Mouse (Mus musculus) limb, embryonic 10.5 days (tissue): ENCODE measurements around the gene Rbx1. TPM values are rescaled to one million over a fixed set of nuclear protein-coding genes. Genes with fewer than 3 reads are reported as not detected.

ENCODE experiments used
- DNase-seq: peaks from one replicate; pipeline ENCODE4 v3.0.0-alpha.2; 2017; ENCODE audit warnings: low spot score
- H3K27ac ChIP-seq: fragments of 300-500 bp; sonication (generic); 2 replicates; pipeline ENCODE4 v1.5.1; 2016; ENCODE audit warnings: mild to moderate bottlenecking
- H3K27me3 ChIP-seq: fragments of 300-500 bp; sonication (generic); 2 replicates; pipeline ENCODE4 v1.6.1; 2016; ENCODE audit warnings: low read depth, mild to moderate bottlenecking; ENCODE audit not compliant: poor library complexity, severe bottlenecking
- H3K36me3 ChIP-seq: fragments of 300-500 bp; sonication (generic); 2 replicates; pipeline ENCODE4 v1.6.1; 2016; ENCODE audit warnings: mild to moderate bottlenecking, moderate library complexity
- H3K4me1 ChIP-seq: fragments of 300-500 bp; sonication (generic); 2 replicates; pipeline ENCODE4 v1.6.1; 2016
- H3K4me3 ChIP-seq: fragments of 300-500 bp; sonication (generic); 2 replicates; pipeline ENCODE4 v1.5.1; 2016; ENCODE audit warnings: mild to moderate bottlenecking, moderate library complexity
- H3K9me3 ChIP-seq: fragments of 300-500 bp; sonication (generic); replicated peaks from 2 replicates; pipeline ENCODE4 v1.6.1; 2016; ENCODE audit warnings: mild to moderate bottlenecking
- WGBS: fragments of 180-500 bp; shearing (Covaris S2); methylation state at CpG from one replicate; pipeline ENCODE4 v1.1.7; 2016; 5-methylcytosine and 5-hydroxymethylcytosine counted together
- polyA plus RNA-seq: library from polyadenylated mRNA; unstranded; fragments of >200 nt; fragmentation: Nextera tagmentation; extraction: Ambion mirVana; gene quantifications from 2 replicates; pipeline ENCODE4 v1.2.1, GENCODE M21; 2016

Rbx1 gene
- polyA plus RNA-seq, 1 experiment from 2014 or later = 590 TPM

DNA sequence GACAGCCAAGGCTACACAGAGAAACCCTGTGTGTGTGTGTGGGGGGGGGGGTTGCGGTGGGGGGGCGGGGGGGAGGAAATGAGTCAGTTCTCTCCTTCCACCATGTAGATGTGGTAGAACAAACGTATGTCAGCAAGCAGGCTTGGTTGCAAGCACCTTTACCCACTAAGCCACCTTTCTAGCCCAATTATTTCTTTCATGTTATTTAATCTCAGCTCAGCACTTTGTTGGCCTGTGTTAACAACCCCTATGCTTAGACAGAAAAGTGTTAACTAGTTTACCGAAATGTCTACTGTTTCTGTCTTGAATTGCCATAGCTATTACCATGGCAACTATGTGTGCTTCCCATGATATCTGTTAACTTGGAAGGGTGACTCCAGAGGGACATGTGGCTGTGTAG is 44.5 kb downstream of the Rbx1 start:
- DNase-seq = no peak
- Histone ChIP-seq H3K27me3 (no peaks in the 10 kb centered on the region), H3K9me3 (no peaks in the 10 kb centered on the region), H3K36me3 (no peaks in the 10 kb centered on the region), H3K4me1 (peaks cover 23% of the 10 kb centered on the region), H3K27ac (no peak overlapping the region), H3K4me3 (no peak overlapping the region)
- 79% methylated on average over 4 of the region's 4 CpGs for WGBS

DNA sequence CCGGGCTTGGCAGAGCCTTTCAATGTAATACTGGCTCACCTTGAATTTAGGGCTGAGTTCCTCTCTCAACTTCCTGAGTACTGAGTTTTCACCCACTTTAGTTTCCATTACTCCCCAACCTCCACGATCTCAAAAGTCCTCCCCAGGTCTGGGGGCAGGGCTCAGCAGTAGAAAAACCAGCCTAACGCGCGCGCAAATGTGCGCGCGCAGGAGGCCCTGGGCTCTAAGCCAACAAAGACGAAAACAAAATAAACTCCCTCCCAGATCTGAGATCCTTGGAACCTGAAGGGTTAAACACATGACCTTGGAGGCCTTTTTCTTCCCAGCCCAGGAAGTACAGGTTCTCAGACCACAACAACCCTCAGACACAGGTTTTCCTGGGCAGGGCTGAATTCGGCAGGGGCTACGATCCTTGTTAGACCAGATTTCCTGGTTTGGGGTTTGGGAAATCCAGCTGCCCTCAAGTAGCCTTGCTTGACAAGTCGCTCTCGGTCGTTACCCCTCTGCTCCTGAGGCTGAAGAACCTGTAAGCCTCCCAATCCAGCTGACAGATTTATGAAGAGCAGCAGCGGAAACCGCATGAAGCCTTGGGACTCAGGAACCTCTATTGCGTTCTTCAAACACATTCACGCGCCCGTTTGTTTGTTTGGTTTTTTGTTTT is 45.6 kb downstream of the Rbx1 start:
- H3K9me3 ChIP-seq = no peaks in the 10 kb centered on the region
- H3K4me1 ChIP-seq = peaks cover 23% of the 10 kb centered on the region
- peak overlapping the region; percentile 56 for H3K27ac ChIP-seq
- peak; percentile 45 for DNase-seq
- H3K36me3 ChIP-seq = no peaks in the 10 kb centered on the region
- H3K4me3 ChIP-seq = no peak overlapping the region
- no peaks in the 10 kb centered on the region for H3K27me3 ChIP-seq
- 51% methylated on average over 21 of the region's 21 CpGs for WGBS

GRCm38 (mm10) chr15:81514111-81514971 is 48.2 kb downstream of the Rbx1 start:
- Histone ChIP-seq H3K27me3 (no peaks in the 10 kb centered on the region), H3K4me1 (peaks cover 23% of the 10 kb centered on the region), H3K36me3 (no peaks in the 10 kb centered on the region), H3K9me3 (no peaks in the 10 kb centered on the region), H3K27ac (peak overlapping the region; percentile 75), H3K4me3 (peak overlapping the region; percentile 43)
- WGBS = 10% methylated on average over 18 of the region's 18 CpGs
- DNase-seq = peak; percentile 84

GRCm38 (mm10) chr15:81515221-81515620 is 49.1 kb downstream of the Rbx1 start:
- 87% methylated on average over 3 of the region's 3 CpGs for WGBS
- Histone ChIP-seq H3K36me3 (no peaks in the 10 kb centered on the region), H3K27me3 (no peaks in the 10 kb centered on the region), H3K9me3 (no peaks in the 10 kb centered on the region), H3K4me3 (no peak overlapping the region), H3K4me1 (peaks cover 23% of the 10 kb centered on the region), H3K27ac (0 out of 2 replicates have a peak overlapping the region, but pooled peaks have one; percentile 75)
- DNase-seq = no peak

- no peak for DNase-seq
- H3K36me3 ChIP-seq = no peaks in the 10 kb centered on the region
- peaks cover 32% of the 10 kb centered on the region for H3K4me1 ChIP-seq
- H3K27me3 ChIP-seq = 0 out of 2 replicates have a peak, but pooled peaks cover 5% of the 10 kb centered on the region
- H3K27ac ChIP-seq = no peak overlapping the region
- H3K4me3 ChIP-seq = no peak overlapping the region
- H3K9me3 ChIP-seq = no peaks in the 10 kb centered on the region
- WGBS = 54% methylated on average over 6 of the region's 6 CpGs
Observed at GRCm38 (mm10) chr15:81518031-81518430, 51.9 kb downstream of the Rbx1 start.

DNA sequence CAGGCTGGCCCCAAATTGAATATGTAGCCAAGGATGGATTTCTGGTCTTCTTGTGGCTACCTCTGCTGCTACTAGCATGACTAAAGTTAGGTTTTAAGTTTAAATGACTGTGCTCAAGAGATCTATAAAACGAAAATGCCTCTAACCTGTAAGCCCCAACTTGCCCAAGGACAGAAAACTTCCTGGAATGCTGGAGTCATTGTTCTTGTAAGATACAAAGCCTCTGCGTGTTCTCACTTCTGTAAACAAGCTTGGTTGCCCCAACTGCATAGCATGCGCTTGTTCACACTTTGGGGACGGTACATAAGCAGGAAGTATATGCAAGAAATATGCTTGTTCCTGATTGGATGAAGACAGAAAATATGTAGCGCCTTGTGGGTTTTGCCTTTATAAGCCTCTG is 52.7 kb downstream of the Rbx1 start:
- H3K27me3 ChIP-seq = 0 out of 2 replicates have a peak, but pooled peaks cover 5% of the 10 kb centered on the region
- no peak overlapping the region for H3K27ac ChIP-seq
- WGBS = 85% methylated on average over 5 of the region's 5 CpGs
- no peaks in the 10 kb centered on the region for H3K36me3 ChIP-seq
- H3K4me3 ChIP-seq = no peak overlapping the region
- H3K4me1 ChIP-seq = peaks cover 32% of the 10 kb centered on the region
- no peaks in the 10 kb centered on the region for H3K9me3 ChIP-seq
- DNase-seq = no peak

GRCm38 (mm10) chr15:81522036-81522751 is 56.1 kb downstream of the Rbx1 start:
- H3K27me3 ChIP-seq = 0 out of 2 replicates have a peak, but pooled peaks cover 5% of the 10 kb centered on the region
- WGBS = under 1% methylated on average over 38 of the region's 38 CpGs
- peak overlapping the region; percentile 93 for H3K27ac ChIP-seq
- peaks cover 27% of the 10 kb centered on the region for H3K4me1 ChIP-seq
- H3K9me3 ChIP-seq = no peaks in the 10 kb centered on the region
- peak; percentile 71 for DNase-seq
- H3K36me3 ChIP-seq = no peaks in the 10 kb centered on the region
- H3K4me3 ChIP-seq = peak overlapping the region; percentile 75

DNA sequence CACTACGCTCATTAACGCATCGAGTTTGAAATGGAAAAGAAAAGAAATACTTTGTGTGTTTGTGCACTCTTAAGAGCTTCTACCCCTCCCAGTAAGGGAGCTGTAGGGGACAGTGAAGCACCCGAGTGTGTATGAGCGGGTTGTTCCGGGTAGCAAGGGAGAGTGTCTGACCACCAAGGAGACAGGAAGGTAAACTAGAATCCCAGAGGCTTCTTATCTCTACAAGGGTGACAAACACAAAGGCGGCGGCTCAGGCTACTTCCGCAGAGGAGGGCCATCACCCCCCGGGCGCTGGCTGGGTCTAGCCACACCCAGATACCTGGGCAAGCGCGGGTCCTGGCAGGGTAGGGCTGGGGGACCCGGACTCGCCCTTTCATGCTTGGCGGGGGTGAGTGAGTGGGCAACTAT is 56.7 kb downstream of the Rbx1 start:
- Histone ChIP-seq H3K27ac (peak overlapping the region; percentile 93), H3K9me3 (no peaks in the 10 kb centered on the region), H3K27me3 (0 out of 2 replicates have a peak, but pooled peaks cover 5% of the 10 kb centered on the region), H3K4me1 (peaks cover 27% of the 10 kb centered on the region), H3K4me3 (peak overlapping the region; percentile 75), H3K36me3 (no peaks in the 10 kb centered on the region)
- under 1% methylated on average over 16 of the region's 16 CpGs for WGBS
- no peak for DNase-seq

DNA sequence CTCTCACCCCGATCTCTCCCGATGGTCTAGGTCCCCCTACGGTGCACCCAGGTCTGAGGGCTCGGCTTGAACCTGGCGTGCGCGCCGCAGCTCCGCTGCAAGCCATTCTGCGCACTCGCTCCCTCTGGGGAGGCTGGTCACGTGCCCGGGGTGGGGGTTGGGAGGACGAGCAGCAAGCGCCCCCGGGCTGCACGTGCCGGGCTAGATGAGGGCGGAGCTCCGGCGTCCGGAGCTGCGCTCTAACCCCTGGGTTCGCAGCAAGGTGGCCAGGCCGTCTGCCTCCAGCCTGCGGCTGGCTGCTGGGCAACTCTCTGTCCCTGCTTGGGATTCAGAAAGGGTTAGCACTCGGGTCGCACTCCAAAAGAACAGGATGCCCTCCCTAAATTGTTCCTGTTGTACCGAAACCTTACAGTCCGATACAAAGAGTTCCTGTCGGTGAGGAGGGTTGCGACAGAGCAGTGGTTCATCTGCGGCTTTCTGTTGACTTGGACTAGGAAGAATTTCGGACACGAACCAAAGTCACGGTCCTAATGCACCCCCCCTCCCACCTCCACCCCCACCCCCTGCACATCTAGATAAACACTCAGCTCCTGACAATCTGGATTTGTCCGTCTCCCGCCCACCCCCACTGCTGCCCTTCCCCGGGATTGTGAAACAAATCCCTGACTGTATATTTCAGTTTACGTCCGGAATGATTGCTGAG is 57.2 kb downstream of the Rbx1 start:
- Histone ChIP-seq H3K27me3 (0 out of 2 replicates have a peak, but pooled peaks cover 5% of the 10 kb centered on the region), H3K4me3 (peak overlapping the region; percentile 75), H3K9me3 (no peaks in the 10 kb centered on the region), H3K27ac (peak overlapping the region; percentile 93), H3K36me3 (no peaks in the 10 kb centered on the region), H3K4me1 (peaks cover 27% of the 10 kb centered on the region)
- peak; percentile 98 for DNase-seq
- WGBS = under 1% methylated on average over 41 of the region's 41 CpGs

DNA sequence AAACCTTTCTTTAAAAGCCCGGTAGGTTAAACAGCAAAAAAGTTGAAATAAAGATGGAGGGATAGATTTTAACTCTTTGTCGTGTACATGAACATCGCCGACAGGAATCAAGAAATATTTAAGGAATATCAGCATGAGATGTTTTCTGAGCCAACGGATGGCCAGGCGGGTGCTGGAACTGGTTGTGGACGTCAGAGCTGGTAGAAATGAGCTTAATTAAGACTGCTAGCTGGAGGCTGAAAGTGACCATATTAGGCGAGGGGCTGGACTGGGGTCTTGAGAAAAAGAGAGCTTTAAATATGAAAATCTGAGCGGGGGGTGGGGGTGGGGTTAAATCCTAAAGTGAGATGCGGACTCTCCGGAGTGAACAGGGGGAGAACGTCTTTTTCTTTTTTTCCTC is 57.8 kb downstream of the Rbx1 start:
- H3K9me3 ChIP-seq = no peaks in the 10 kb centered on the region
- under 1% methylated on average over 12 of the region's 12 CpGs for WGBS
- H3K4me1 ChIP-seq = peaks cover 27% of the 10 kb centered on the region
- H3K27ac ChIP-seq = peak overlapping the region; percentile 93
- DNase-seq = peak; percentile 49
- H3K27me3 ChIP-seq = 0 out of 2 replicates have a peak, but pooled peaks cover 5% of the 10 kb centered on the region
- H3K4me3 ChIP-seq = peak overlapping the region; percentile 75
- H3K36me3 ChIP-seq = no peaks in the 10 kb centered on the region
